Mouse (Mus musculus): ENCODE measurements around the gene Sorcs1. TPM values are rescaled to one million over a fixed set of nuclear protein-coding genes. Genes with fewer than 3 reads are reported as not detected.

Sorcs1 gene
- polyA plus RNA-seq, 1 experiment from 2014 or later, result 0.59 TPM

- 68% methylated on average over 3 of the region's 3 CpGs for WGBS
- H3K9ac ChIP-seq (ENCODE audit: low read length), result no peak overlapping the region
- no peak for ATAC-seq (ENCODE audit: insufficient number of reproducible peaks, insufficient read depth, low FRiP score, low read depth)
- H3K4me2 ChIP-seq (ENCODE audit: low read length), result no peak overlapping the region
- H3K27me3 ChIP-seq (ENCODE audit: control insufficient read depth, insufficient read depth, low read length), result no peaks in the 10 kb centered on the region
- H3K9me3 ChIP-seq (ENCODE audit: control insufficient read depth, low read length), result no peaks in the 10 kb centered on the region
- no peaks in the 10 kb centered on the region for H3K4me1 ChIP-seq (ENCODE audit: control insufficient read depth in 2 of 2, insufficient read depth in 2 of 2, low read length in 2 of 2)
- H3K36me3 ChIP-seq (ENCODE audit: control insufficient read depth, insufficient read depth, low read length), result no peaks in the 10 kb centered on the region
- no peak overlapping the region for H3K4me3 ChIP-seq (ENCODE audit: control insufficient read depth in 1 of 2, insufficient read depth in 1 of 2, low read depth in 1 of 2, low read length in 2 of 2)
- H3K27ac ChIP-seq (replicated peaks in 1 of 2; ENCODE audit: control insufficient read depth in 1 of 2, insufficient read depth in 1 of 2, low read depth in 2 of 2, low read length in 2 of 2), result no peak overlapping the region
Observed at GRCm38 (mm10) chr19:50410561-50410960, 267.9 kb downstream of the Sorcs1 start.

GRCm38 (mm10) chr19:50398341-50398740, 280.1 kb downstream of the Sorcs1 start:
- H3K27me3 ChIP-seq (ENCODE audit: control insufficient read depth, insufficient read depth, low read length), result no peaks in the 10 kb centered on the region
- no peaks in the 10 kb centered on the region for H3K4me1 ChIP-seq (ENCODE audit: control insufficient read depth in 2 of 2, insufficient read depth in 2 of 2, low read length in 2 of 2)
- no peak overlapping the region for H3K4me3 ChIP-seq (ENCODE audit: control insufficient read depth in 1 of 2, insufficient read depth in 1 of 2, low read depth in 1 of 2, low read length in 2 of 2)
- 89% methylated on average over 2 of the region's 2 CpGs for WGBS
- no peak overlapping the region for H3K4me2 ChIP-seq (ENCODE audit: low read length)
- H3K9me3 ChIP-seq (ENCODE audit: control insufficient read depth, low read length), result no peaks in the 10 kb centered on the region
- H3K36me3 ChIP-seq (ENCODE audit: control insufficient read depth, insufficient read depth, low read length), result no peaks in the 10 kb centered on the region
- no peak overlapping the region for H3K9ac ChIP-seq (ENCODE audit: low read length)
- no peak for ATAC-seq (ENCODE audit: insufficient number of reproducible peaks, insufficient read depth, low FRiP score, low read depth)
- H3K27ac ChIP-seq (replicated peaks in 1 of 2; ENCODE audit: control insufficient read depth in 1 of 2, insufficient read depth in 1 of 2, low read depth in 2 of 2, low read length in 2 of 2), result no peak overlapping the region

- Histone ChIP-seq H3K4me3 (ENCODE audit: control insufficient read depth in 1 of 2, insufficient read depth in 1 of 2, low read depth in 1 of 2, low read length in 2 of 2) (no peak overlapping the region), H3K27ac (replicated peaks in 1 of 2; ENCODE audit: control insufficient read depth in 1 of 2, insufficient read depth in 1 of 2, low read depth in 2 of 2, low read length in 2 of 2) (no peak overlapping the region), H3K4me2 (ENCODE audit: low read length) (no peak overlapping the region), H3K4me1 (ENCODE audit: control insufficient read depth in 2 of 2, insufficient read depth in 2 of 2, low read length in 2 of 2) (no peaks in the 10 kb centered on the region), H3K9ac (ENCODE audit: low read length) (no peak overlapping the region), H3K27me3 (ENCODE audit: control insufficient read depth, insufficient read depth, low read length) (no peaks in the 10 kb centered on the region), H3K36me3 (ENCODE audit: control insufficient read depth, insufficient read depth, low read length) (no peaks in the 10 kb centered on the region), H3K9me3 (ENCODE audit: control insufficient read depth, low read length) (no peaks in the 10 kb centered on the region)
- no peak for ATAC-seq (ENCODE audit: insufficient number of reproducible peaks, insufficient read depth, low FRiP score, low read depth)
- 82% methylated on average over 6 of the region's 6 CpGs for WGBS
Observed at GRCm38 (mm10) chr19:50395731-50396130, 282.7 kb downstream of the Sorcs1 start.

- Histone ChIP-seq H3K27me3 (ENCODE audit: control insufficient read depth, insufficient read depth, low read length) (no peaks in the 10 kb centered on the region), H3K9ac (ENCODE audit: low read length) (no peak overlapping the region), H3K4me3 (ENCODE audit: control insufficient read depth in 1 of 2, insufficient read depth in 1 of 2, low read depth in 1 of 2, low read length in 2 of 2) (no peak overlapping the region), H3K9me3 (ENCODE audit: control insufficient read depth, low read length) (no peaks in the 10 kb centered on the region), H3K36me3 (ENCODE audit: control insufficient read depth, insufficient read depth, low read length) (no peaks in the 10 kb centered on the region), H3K27ac (replicated peaks in 1 of 2; ENCODE audit: control insufficient read depth in 1 of 2, insufficient read depth in 1 of 2, low read depth in 2 of 2, low read length in 2 of 2) (no peak overlapping the region), H3K4me2 (ENCODE audit: low read length) (no peak overlapping the region), H3K4me1 (ENCODE audit: control insufficient read depth in 2 of 2, insufficient read depth in 2 of 2, low read length in 2 of 2) (no peaks in the 10 kb centered on the region)
- 77% methylated on average over 5 of the region's 5 CpGs for WGBS
- ATAC-seq (ENCODE audit: insufficient number of reproducible peaks, insufficient read depth, low FRiP score, low read depth), result no peak
Observed at GRCm38 (mm10) chr19:50394101-50394500, 284.3 kb downstream of the Sorcs1 start.

- no peaks in the 10 kb centered on the region for H3K27me3 ChIP-seq (ENCODE audit: control insufficient read depth, insufficient read depth, low read length)
- peaks cover 4% of the 10 kb centered on the region; the same call in 1 of the 2 replicates for H3K9me3 ChIP-seq (ENCODE audit: control insufficient read depth, low read length)
- no peaks in the 10 kb centered on the region for H3K4me1 ChIP-seq (ENCODE audit: control insufficient read depth in 2 of 2, insufficient read depth in 2 of 2, low read length in 2 of 2)
- H3K27ac ChIP-seq (replicated peaks in 1 of 2; ENCODE audit: control insufficient read depth in 1 of 2, insufficient read depth in 1 of 2, low read depth in 2 of 2, low read length in 2 of 2), result no peak overlapping the region
- WGBS, result 77% methylated on average over 9 of the region's 9 CpGs
- H3K9ac ChIP-seq (ENCODE audit: low read length), result no peak overlapping the region
- H3K4me3 ChIP-seq (ENCODE audit: control insufficient read depth in 1 of 2, insufficient read depth in 1 of 2, low read depth in 1 of 2, low read length in 2 of 2), result no peak overlapping the region
- ATAC-seq (ENCODE audit: insufficient number of reproducible peaks, insufficient read depth, low FRiP score, low read depth), result no peak
- no peak overlapping the region for H3K4me2 ChIP-seq (ENCODE audit: low read length)
- no peaks in the 10 kb centered on the region for H3K36me3 ChIP-seq (ENCODE audit: control insufficient read depth, insufficient read depth, low read length)
Observed at GRCm38 (mm10) chr19:50389925-50390552, 288.4 kb downstream of the Sorcs1 start.

- WGBS, result 87% methylated on average over 5 of the region's 5 CpGs
- H3K4me3 ChIP-seq (ENCODE audit: control insufficient read depth in 1 of 2, insufficient read depth in 1 of 2, low read depth in 1 of 2, low read length in 2 of 2), result no peak overlapping the region
- ATAC-seq (ENCODE audit: insufficient number of reproducible peaks, insufficient read depth, low FRiP score, low read depth), result no peak
Observed at GRCm38 (mm10) chr19:50378901-50379300, 299.5 kb downstream of the Sorcs1 start.

GRCm38 (mm10) chr19:50374751-50375150, 303.7 kb downstream of the Sorcs1 start:
- Histone ChIP-seq H3K27ac (replicated peaks in 1 of 2; ENCODE audit: control insufficient read depth in 1 of 2, insufficient read depth in 1 of 2, low read depth in 2 of 2, low read length in 2 of 2) (peak overlapping the region in 1 of 2 experiments; percentile 44; a peak in 1 of 4 replicates), H3K4me2 (ENCODE audit: low read length) (peak overlapping the region; percentile 52), H3K9me3 (ENCODE audit: control insufficient read depth, low read length) (no peaks in the 10 kb centered on the region), H3K9ac (ENCODE audit: low read length) (no peak overlapping the region), H3K36me3 (ENCODE audit: control insufficient read depth, insufficient read depth, low read length) (no peaks in the 10 kb centered on the region), H3K4me1 (ENCODE audit: control insufficient read depth in 2 of 2, insufficient read depth in 2 of 2, low read length in 2 of 2) (peaks cover 3 to 8% of the 10 kb centered on the region in 2 experiments; a peak in 3 of 4 replicates), H3K27me3 (ENCODE audit: control insufficient read depth, insufficient read depth, low read length) (no peaks in the 10 kb centered on the region), H3K4me3 (ENCODE audit: control insufficient read depth in 1 of 2, insufficient read depth in 1 of 2, low read depth in 1 of 2, low read length in 2 of 2) (peak overlapping the region; percentile 17 to 23; a peak in 3 of 4 replicates)
- 5% methylated on average over 10 of the region's 10 CpGs for WGBS
- no peak for ATAC-seq (ENCODE audit: insufficient number of reproducible peaks, insufficient read depth, low FRiP score, low read depth)

More at GRCm38 (mm10) chr19:50378901-50379300, 299.5 kb downstream of the Sorcs1 start:
- H3K27ac ChIP-seq (replicated peaks in 1 of 2; ENCODE audit: control insufficient read depth in 1 of 2, insufficient read depth in 1 of 2, low read depth in 2 of 2, low read length in 2 of 2), result no peak overlapping the region
- H3K36me3 ChIP-seq (ENCODE audit: control insufficient read depth, insufficient read depth, low read length), result no peaks in the 10 kb centered on the region
- no peak overlapping the region for H3K4me2 ChIP-seq (ENCODE audit: low read length)
- no peak overlapping the region for H3K9ac ChIP-seq (ENCODE audit: low read length)
- H3K9me3 ChIP-seq (ENCODE audit: control insufficient read depth, low read length), result no peaks in the 10 kb centered on the region
- H3K27me3 ChIP-seq (ENCODE audit: control insufficient read depth, insufficient read depth, low read length), result no peaks in the 10 kb centered on the region
- H3K4me1 ChIP-seq (ENCODE audit: control insufficient read depth in 2 of 2, insufficient read depth in 2 of 2, low read length in 2 of 2), result peaks cover 3 to 6% of the 10 kb centered on the region in 2 experiments; a peak in 3 of 4 replicates

GRCm38 (mm10) chr19:50366446-50366845, 312.0 kb downstream of the Sorcs1 start:
- WGBS, result 77% methylated on average over 3 of the region's 3 CpGs
- no peak overlapping the region for H3K4me2 ChIP-seq (ENCODE audit: low read length)

More at GRCm38 (mm10) chr19:50366446-50366845, 312.0 kb downstream of the Sorcs1 start:
- Histone ChIP-seq H3K9ac (ENCODE audit: low read length) (no peak overlapping the region), H3K4me1 (ENCODE audit: control insufficient read depth in 2 of 2, insufficient read depth in 2 of 2, low read length in 2 of 2) (peaks cover 0 to 6% of the 10 kb centered on the region in 2 experiments; a peak in 2 of 4 replicates), H3K4me3 (ENCODE audit: control insufficient read depth in 1 of 2, insufficient read depth in 1 of 2, low read depth in 1 of 2, low read length in 2 of 2) (no peak overlapping the region), H3K27me3 (ENCODE audit: control insufficient read depth, insufficient read depth, low read length) (no peaks in the 10 kb centered on the region), H3K9me3 (ENCODE audit: control insufficient read depth, low read length) (no peaks in the 10 kb centered on the region), H3K36me3 (ENCODE audit: control insufficient read depth, insufficient read depth, low read length) (no peaks in the 10 kb centered on the region), H3K27ac (replicated peaks in 1 of 2; ENCODE audit: control insufficient read depth in 1 of 2, insufficient read depth in 1 of 2, low read depth in 2 of 2, low read length in 2 of 2) (no peak overlapping the region)
- ATAC-seq (ENCODE audit: insufficient number of reproducible peaks, insufficient read depth, low FRiP score, low read depth), result no peak
